Mouse (Mus musculus) limb, embryonic 15.5 days (tissue): Measurements from ENCODE around the gene Ripor2. TPM values are rescaled to one million over a fixed set of nuclear protein-coding genes. Genes with fewer than 3 reads are reported as not detected.

ENCODE experiments used
- ATAC-seq: fragments of 200-750 bp; cut with Nextera tagmentation; 2 replicates; pipeline ENCODE4 v1.8.0; 2017; ENCODE audit warnings: low read depth, moderate TSS enrichment; ENCODE audit not compliant: insufficient number of reproducible peaks, low FRiP score, low TSS enrichment
- H3K27ac ChIP-seq: fragments of 300-500 bp; sonication (generic); 2 replicates; pipeline ENCODE4 v1.5.1; 2015; ENCODE audit warnings: moderate library complexity, mild to moderate bottlenecking, inconsistent platforms
- H3K27me3 ChIP-seq: fragments of 300-500 bp; sonication (generic); 2 replicates; pipeline ENCODE4 v1.6.1; 2015; ENCODE audit warnings: inconsistent platforms
- H3K36me3 ChIP-seq: fragments of 300-500 bp; sonication (generic); 2 replicates; pipeline ENCODE4 v1.6.1; 2015; ENCODE audit warnings: inconsistent platforms
- H3K4me1 ChIP-seq: fragments of 300-500 bp; sonication (generic); 2 replicates; pipeline ENCODE4 v1.6.1; 2015; ENCODE audit warnings: inconsistent platforms
- H3K4me2 ChIP-seq: fragments of 300-500 bp; sonication (generic); 2 replicates; pipeline ENCODE4 v1.6.1; 2015; ENCODE audit warnings: mild to moderate bottlenecking, inconsistent platforms
- H3K4me3 ChIP-seq: fragments of 300-500 bp; sonication (generic); 2 replicates; pipeline ENCODE4 v1.5.1; 2015; ENCODE audit warnings: mild to moderate bottlenecking, inconsistent platforms
- H3K9ac ChIP-seq: fragments of 300-500 bp; sonication (generic); 2 replicates; pipeline ENCODE4 v1.6.1; 2015; ENCODE audit warnings: inconsistent platforms
- H3K9me3 ChIP-seq: fragments of 300-500 bp; sonication (generic); 2 replicates; pipeline ENCODE4 v1.6.1; 2016; ENCODE audit warnings: inconsistent platforms
- WGBS: fragments of 180-500 bp; shearing (Covaris S2); methylation state at CpG from one replicate; pipeline ENCODE4 v1.1.7; 2015; 5-methylcytosine and 5-hydroxymethylcytosine counted together
- polyA plus RNA-seq: library from polyadenylated mRNA; unstranded; fragments of >200 nt; fragmentation: Nextera tagmentation; extraction: Ambion mirVana; gene quantifications from 2 replicates; pipeline ENCODE4 v1.2.1, GENCODE M21; 2015

Ripor2 gene
- polyA plus RNA-seq, 1 experiment from 2014 or later, result 4.1 TPM

- H3K9ac ChIP-seq, result no peak overlapping the region
- H3K4me2 ChIP-seq, result no peak overlapping the region
- WGBS, result 64% methylated on average over 9 of the region's 9 CpGs
- no peak for ATAC-seq
- no peaks in the 10 kb centered on the region for H3K27me3 ChIP-seq
- peaks cover 6% of the 10 kb centered on the region; the same call in 1 of the 2 replicates for H3K4me1 ChIP-seq
- no peaks in the 10 kb centered on the region for H3K36me3 ChIP-seq
- H3K27ac ChIP-seq, result no peak overlapping the region
- no peak overlapping the region for H3K4me3 ChIP-seq
- H3K9me3 ChIP-seq, result no peaks in the 10 kb centered on the region
These were observed 3.4 kb downstream of the Ripor2 start for GRCm38 (mm10) chr13:24585369-24585768.

- WGBS, result 89% methylated on average over 12 of the region's 12 CpGs
These were observed 5.4 kb downstream of the Ripor2 start for GRCm38 (mm10) chr13:24587192-24587895.

GRCm38 (mm10) chr13:24588603-24589002, 6.6 kb downstream of the Ripor2 start:
- no peak for ATAC-seq
- WGBS, result 88% methylated on average over 3 of the region's 3 CpGs
- no peak overlapping the region for H3K9ac ChIP-seq

More at GRCm38 (mm10) chr13:24587192-24587895, 5.4 kb downstream of the Ripor2 start:
- no peak overlapping the region for H3K4me2 ChIP-seq
- no peaks in the 10 kb centered on the region for H3K36me3 ChIP-seq
- no peak overlapping the region for H3K4me3 ChIP-seq
- ATAC-seq, result no peak
- peaks cover 6% of the 10 kb centered on the region; the same call in 1 of the 2 replicates for H3K4me1 ChIP-seq
- no peak overlapping the region for H3K27ac ChIP-seq
- H3K9ac ChIP-seq, result no peak overlapping the region
- no peaks in the 10 kb centered on the region for H3K9me3 ChIP-seq
- no peaks in the 10 kb centered on the region for H3K27me3 ChIP-seq

GRCm38 (mm10) chr13:24591737-24592136, 9.7 kb downstream of the Ripor2 start:
- H3K36me3 ChIP-seq, result no peaks in the 10 kb centered on the region
- H3K4me2 ChIP-seq, result no peak overlapping the region
- H3K27me3 ChIP-seq, result no peaks in the 10 kb centered on the region
- H3K4me1 ChIP-seq, result no peaks in the 10 kb centered on the region
- 92% methylated on average over 6 of the region's 6 CpGs for WGBS
- H3K27ac ChIP-seq, result no peak overlapping the region
- no peak for ATAC-seq
- H3K4me3 ChIP-seq, result no peak overlapping the region
- H3K9me3 ChIP-seq, result no peaks in the 10 kb centered on the region
- no peak overlapping the region for H3K9ac ChIP-seq

More at GRCm38 (mm10) chr13:24588603-24589002, 6.6 kb downstream of the Ripor2 start:
- H3K36me3 ChIP-seq, result no peaks in the 10 kb centered on the region
- H3K27ac ChIP-seq, result no peak overlapping the region
- H3K4me2 ChIP-seq, result no peak overlapping the region
- no peaks in the 10 kb centered on the region for H3K9me3 ChIP-seq
- H3K27me3 ChIP-seq, result no peaks in the 10 kb centered on the region
- peaks cover 6% of the 10 kb centered on the region; the same call in 1 of the 2 replicates for H3K4me1 ChIP-seq
- H3K4me3 ChIP-seq, result no peak overlapping the region

GRCm38 (mm10) chr13:24594303-24594702, 12.3 kb downstream of the Ripor2 start:
- Histone ChIP-seq H3K9me3 (no peaks in the 10 kb centered on the region), H3K4me1 (no peaks in the 10 kb centered on the region), H3K36me3 (no peaks in the 10 kb centered on the region), H3K4me3 (no peak overlapping the region), H3K27me3 (no peaks in the 10 kb centered on the region), H3K9ac (no peak overlapping the region), H3K27ac (no peak overlapping the region), H3K4me2 (no peak overlapping the region)
- no peak for ATAC-seq
- WGBS, result 69% methylated on average over 3 of the region's 3 CpGs

GRCm38 (mm10) chr13:24599631-24600041, 17.6 kb downstream of the Ripor2 start:
- no peak overlapping the region for H3K9ac ChIP-seq
- no peaks in the 10 kb centered on the region for H3K9me3 ChIP-seq
- no peaks in the 10 kb centered on the region for H3K36me3 ChIP-seq
- H3K4me2 ChIP-seq, result no peak overlapping the region
- ATAC-seq, result no peak
- no peak overlapping the region for H3K27ac ChIP-seq
- no peaks in the 10 kb centered on the region for H3K27me3 ChIP-seq
- peaks cover 6% of the 10 kb centered on the region for H3K4me1 ChIP-seq
- WGBS, result 78% methylated on average over 11 of the region's 11 CpGs
- H3K4me3 ChIP-seq, result no peak overlapping the region

GRCm38 (mm10) chr13:24602978-24603377, 21.0 kb downstream of the Ripor2 start:
- H3K4me2 ChIP-seq, result no peak overlapping the region
- H3K4me1 ChIP-seq, result peaks cover 10% of the 10 kb centered on the region
- no peak overlapping the region for H3K27ac ChIP-seq
- WGBS, result 23% methylated on average over 4 of the region's 4 CpGs
- no peaks in the 10 kb centered on the region for H3K27me3 ChIP-seq
- no peak for ATAC-seq
- no peak overlapping the region for H3K9ac ChIP-seq
- H3K9me3 ChIP-seq, result no peaks in the 10 kb centered on the region
- no peaks in the 10 kb centered on the region for H3K36me3 ChIP-seq
- no peak overlapping the region for H3K4me3 ChIP-seq

- ATAC-seq, result no peak
- Histone ChIP-seq H3K36me3 (no peaks in the 10 kb centered on the region), H3K9ac (no peak overlapping the region), H3K9me3 (no peaks in the 10 kb centered on the region), H3K27ac (no peak overlapping the region), H3K4me1 (peaks cover 10% of the 10 kb centered on the region), H3K27me3 (no peaks in the 10 kb centered on the region), H3K4me3 (no peak overlapping the region), H3K4me2 (no peak overlapping the region)
- whole genome bisulfite sequencing, result 19% methylated on average over 11 of the region's 11 CpGs
These were observed 21.6 kb downstream of the Ripor2 start for GRCm38 (mm10) chr13:24603591-24604009.

- WGBS, result 26% methylated on average over 3 of the region's 4 CpGs
- H3K27ac ChIP-seq, result no peak overlapping the region
- ATAC-seq, result no peak
- H3K36me3 ChIP-seq, result no peaks in the 10 kb centered on the region
- no peaks in the 10 kb centered on the region for H3K27me3 ChIP-seq
- H3K4me3 ChIP-seq, result no peak overlapping the region
- H3K9ac ChIP-seq, result no peak overlapping the region
- H3K4me1 ChIP-seq, result peaks cover 10% of the 10 kb centered on the region
- H3K4me2 ChIP-seq, result no peak overlapping the region
- H3K9me3 ChIP-seq, result no peaks in the 10 kb centered on the region
These were observed 22.1 kb downstream of the Ripor2 start for GRCm38 (mm10) chr13:24604096-24604495.

GRCm38 (mm10) chr13:24604761-24605591, 23.0 kb downstream of the Ripor2 start:
- H3K27ac ChIP-seq, result no peak overlapping the region
- no peak for ATAC-seq

GRCm38 (mm10) chr13:24605755-24606154, 23.8 kb downstream of the Ripor2 start:
- no peak overlapping the region for H3K4me2 ChIP-seq
- H3K27ac ChIP-seq, result no peak overlapping the region
- ATAC-seq, result no peak
- H3K27me3 ChIP-seq, result no peaks in the 10 kb centered on the region
- no peaks in the 10 kb centered on the region for H3K36me3 ChIP-seq
- no peak overlapping the region for H3K4me3 ChIP-seq
- no peak overlapping the region for H3K9ac ChIP-seq
- 76% methylated on average over 5 of the region's 5 CpGs for WGBS
- H3K9me3 ChIP-seq, result no peaks in the 10 kb centered on the region
- H3K4me1 ChIP-seq, result peaks cover 10% of the 10 kb centered on the region

More at GRCm38 (mm10) chr13:24604761-24605591, 23.0 kb downstream of the Ripor2 start:
- Histone ChIP-seq H3K9me3 (no peaks in the 10 kb centered on the region), H3K4me2 (peak overlapping the region; percentile 49), H3K4me3 (peak overlapping the region; percentile 31), H3K27me3 (no peaks in the 10 kb centered on the region), H3K9ac (no peak overlapping the region), H3K4me1 (peaks cover 10% of the 10 kb centered on the region), H3K36me3 (no peaks in the 10 kb centered on the region)
- 6% methylated on average over 20 of the region's 20 CpGs for WGBS

GRCm38 (mm10) chr13:24607961-24608360, 26.0 kb downstream of the Ripor2 start:
- Histone ChIP-seq H3K4me2 (no peak overlapping the region), H3K9ac (no peak overlapping the region), H3K4me1 (peaks cover 10% of the 10 kb centered on the region), H3K4me3 (no peak overlapping the region), H3K27me3 (no peaks in the 10 kb centered on the region), H3K27ac (no peak overlapping the region), H3K9me3 (no peaks in the 10 kb centered on the region), H3K36me3 (no peaks in the 10 kb centered on the region)
- ATAC-seq, result no peak
- 85% methylated on average over 4 of the region's 4 CpGs for WGBS
